Mouse (Mus musculus): Measurements from ENCODE around the gene Dact1.

- TF ChIP-seq POLR2A (IDR thresholded peaks at IDR 0.05; ENCODE audit: low read depth, low read length): no peak
- no peak for TF ChIP-seq CTCF (IDR thresholded peaks at IDR 0.05; ENCODE audit: borderline replicate concordance, insufficient read depth, low read length)
Measured at GRCm38 (mm10) chr12:71348401-71348896, 38.8 kb downstream of the Dact1 start.

All from embryonic fibroblast, embryonic 13.5 days (primary cell).